Mouse (Mus musculus) urinary bladder, postnatal 10 days (tissue): ENCODE data around the gene Gm3371.
"Not testable (repeated sequence)": the region's sequence is repeated elsewhere in the genome, so short reads cannot be mapped to it uniquely, and the experiment has no call there.

Experiments used
- DNase-seq: peaks from one replicate; pipeline ENCODE4 v3.0.0; 2022; ENCODE audit warnings: low spot score

The Gm3371 gene

DNA sequence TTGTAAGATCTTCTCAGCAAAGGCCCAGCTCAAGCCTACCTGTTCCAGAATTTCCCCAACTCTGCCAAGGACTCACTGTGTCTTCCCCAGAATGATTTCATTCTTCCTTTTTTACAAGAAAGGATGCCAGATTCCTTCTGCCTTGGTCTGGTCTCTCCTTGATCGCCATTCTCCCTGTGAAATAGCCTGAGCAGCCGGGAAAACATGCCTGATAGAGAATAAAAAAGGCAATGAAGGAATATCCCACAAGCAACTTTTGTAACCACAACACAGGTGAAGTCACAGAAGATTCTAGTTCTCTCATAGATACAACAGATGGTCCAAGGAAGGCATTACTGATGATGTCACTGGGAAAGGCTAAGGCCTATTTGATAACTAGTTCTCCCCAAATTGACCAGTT lies at the start of gene Gm3371:
TSS of gene Gm3371 (minus strand) at position 101 of the 400 bp plus-strand sequence.
- not testable (repeated sequence) for DNase-seq

- not testable (repeated sequence) for DNase-seq
Observed at GRCm38 (mm10) chr14:44433335-44433734, 22.8 kb upstream of the Gm3371 start, which contains the start of gene Gm8232. Gm8232 (plus strand) TSS chr14:44433635.

DNA sequence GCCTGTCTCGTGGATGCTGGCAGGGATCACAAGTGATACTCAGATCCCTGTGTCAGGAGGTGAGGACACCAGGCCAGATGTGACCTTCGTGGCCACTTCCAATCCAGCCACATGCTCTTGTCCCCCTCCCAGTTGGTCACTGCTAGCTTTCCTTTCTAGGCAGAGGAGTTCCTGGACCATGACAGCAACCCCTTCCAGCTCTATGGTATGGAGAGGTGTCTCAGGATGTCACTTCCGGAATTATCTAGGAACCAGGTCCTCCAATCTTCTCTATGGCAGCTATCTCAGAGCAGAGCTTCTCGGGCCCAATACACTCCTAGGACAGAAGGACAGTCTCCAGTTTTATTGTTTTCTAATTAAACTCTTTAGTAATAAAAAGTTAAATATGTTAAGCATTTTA lies 26.3 kb downstream of the Gm3371 start:
- DNase-seq, result not testable (repeated sequence)

DNA sequence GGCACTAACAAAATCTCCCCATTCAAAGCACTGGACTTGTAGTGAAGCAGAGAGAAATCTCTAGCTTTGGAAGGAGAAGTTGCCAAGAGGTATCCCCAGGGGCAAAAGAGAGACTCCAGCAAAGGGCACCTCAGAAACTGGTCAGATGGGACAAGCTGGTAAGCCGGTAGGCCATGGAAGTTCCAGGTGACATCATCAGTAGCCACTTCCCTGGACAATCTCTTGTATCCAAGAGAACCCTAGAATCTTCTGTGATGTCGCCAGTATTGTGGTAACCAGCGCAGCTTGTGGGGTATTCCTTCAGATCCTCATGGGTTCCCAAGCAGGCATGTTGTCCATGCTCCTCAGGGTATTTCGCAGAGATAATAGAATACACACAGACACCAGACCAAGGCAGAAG lies 45.4 kb downstream of the Gm3371 start, which contains the start of gene Gm8229:
TSS of gene Gm8229 (plus strand) at position 301 of the 400 bp plus-strand sequence.
- not testable (repeated sequence) for DNase-seq

DNA sequence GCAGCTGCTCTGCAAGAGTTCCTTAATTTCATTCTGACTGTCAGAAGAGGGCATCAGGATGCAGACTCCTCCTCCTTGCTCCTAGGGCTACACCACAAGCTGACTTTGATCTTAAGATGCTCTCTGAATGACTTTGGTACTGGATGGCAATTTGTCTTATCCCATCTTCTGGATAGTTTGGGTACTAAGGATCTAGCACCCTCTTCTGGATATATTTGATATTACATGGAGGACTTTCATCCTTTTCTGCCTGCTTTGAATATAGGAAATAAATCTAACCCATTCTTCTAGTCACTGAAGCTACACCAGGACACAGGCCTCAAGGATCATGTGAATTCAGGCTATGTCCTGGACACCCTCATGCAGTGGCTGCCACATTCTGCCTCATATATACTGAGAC lies 48.2 kb downstream of the Gm3371 start:
- not testable (repeated sequence) for DNase-seq

- not testable (repeated sequence) for DNase-seq
Observed at GRCm38 (mm10) chr14:44361416-44361815, 49.1 kb downstream of the Gm3371 start.
